Mouse (Mus musculus): ENCODE data around the gene Rragd. TPM values are rescaled to one million over a fixed set of nuclear protein-coding genes. Genes with fewer than 3 reads are reported as not detected.
A peak's percentile ranks its signal among the peaks of the same experiment; 100 is the strongest.
"Not testable (repeated sequence)": the region's sequence is repeated elsewhere in the genome, so short reads cannot be mapped to it uniquely, and the experiment has no call there.

The Rragd gene
- polyA plus RNA-seq, 1 experiment from 2014 or later = 42.8 TPM

GRCm38 (mm10) chr4:32961394-32961793 lies 21.4 kb upstream of the Rragd start:
- no peaks in the 10 kb centered on the region for H3K27me3 ChIP-seq (replicated peaks)
- no peak overlapping the region for H3K9ac ChIP-seq
- no peak overlapping the region for H3K4me2 ChIP-seq (replicated peaks)
- 83% methylated on average over 3 of the region's 3 CpGs for WGBS
- no peak overlapping the region for H3K27ac ChIP-seq
- no peaks in the 10 kb centered on the region for H3K9me3 ChIP-seq
- no peak overlapping the region for H3K4me3 ChIP-seq
- no peaks in the 10 kb centered on the region for H3K36me3 ChIP-seq
- H3K4me1 ChIP-seq = no peaks in the 10 kb centered on the region
- no peak for ATAC-seq (ENCODE audit: low FRiP score, low read depth)

- not testable (repeated sequence) for H3K4me3 ChIP-seq; H3K27ac ChIP-seq; H3K4me1 ChIP-seq; ATAC-seq (ENCODE audit: low FRiP score, low read depth); H3K36me3 ChIP-seq; H3K4me2 ChIP-seq (replicated peaks); H3K27me3 ChIP-seq (replicated peaks); H3K9me3 ChIP-seq; H3K9ac ChIP-seq
- WGBS = 86% methylated on average over 19 of the region's 19 CpGs
Observed at GRCm38 (mm10) chr4:32964619-32965018, 18.2 kb upstream of the Rragd start.

- Histone ChIP-seq H3K4me1 (peaks cover 8% of the 10 kb centered on the region), H3K4me3 (no peak overlapping the region), H3K27ac (no peak overlapping the region), H3K27me3 (replicated peaks) (no peaks in the 10 kb centered on the region), H3K9ac (no peak overlapping the region), H3K9me3 (peaks cover 6% of the 10 kb centered on the region; the same call in 1 of the 2 replicates), H3K4me2 (replicated peaks) (no peak overlapping the region), H3K36me3 (no peaks in the 10 kb centered on the region)
- WGBS = 87% methylated on average over 4 of the region's 4 CpGs
- no peak for ATAC-seq (ENCODE audit: low FRiP score, low read depth)
Observed at GRCm38 (mm10) chr4:32977331-32977730, 5.5 kb upstream of the Rragd start.

GRCm38 (mm10) chr4:32980061-32980460 lies 2.8 kb upstream of the Rragd start:
- ATAC-seq (ENCODE audit: low FRiP score, low read depth) = no peak

GRCm38 (mm10) chr4:32981617-32982016 lies 1.2 kb upstream of the Rragd start:
- Histone ChIP-seq H3K9me3 (no peaks in the 10 kb centered on the region), H3K9ac (no peak overlapping the region), H3K36me3 (no peaks in the 10 kb centered on the region), H3K4me1 (peaks cover 27% of the 10 kb centered on the region), H3K27me3 (replicated peaks) (no peaks in the 10 kb centered on the region), H3K4me3 (no peak overlapping the region), H3K4me2 (replicated peaks) (peak overlapping the region; percentile 93), H3K27ac (no peak overlapping the region)
- ATAC-seq (ENCODE audit: low FRiP score, low read depth) = no peak
- WGBS = 36% methylated on average over 5 of the region's 5 CpGs

More at GRCm38 (mm10) chr4:32980061-32980460, 2.8 kb upstream of the Rragd start:
- H3K9ac ChIP-seq = no peak overlapping the region
- no peaks in the 10 kb centered on the region for H3K36me3 ChIP-seq
- H3K9me3 ChIP-seq = no peaks in the 10 kb centered on the region
- H3K27me3 ChIP-seq (replicated peaks) = no peaks in the 10 kb centered on the region
- no peak overlapping the region for H3K4me2 ChIP-seq (replicated peaks)
- H3K4me3 ChIP-seq = no peak overlapping the region
- H3K4me1 ChIP-seq = peaks cover 14% of the 10 kb centered on the region
- no peak overlapping the region for H3K27ac ChIP-seq
- WGBS = 75% methylated on average over 3 of the region's 3 CpGs

- Histone ChIP-seq H3K9me3 (no peaks in the 10 kb centered on the region), H3K4me2 (replicated peaks) (peak overlapping the region; percentile 93), H3K4me1 (peaks cover 27% of the 10 kb centered on the region), H3K36me3 (no peaks in the 10 kb centered on the region), H3K4me3 (peak overlapping the region; percentile 86; the same call in 1 of the 2 replicates), H3K27me3 (replicated peaks) (no peaks in the 10 kb centered on the region), H3K27ac (no peak overlapping the region), H3K9ac (peak overlapping the region; percentile 95; the same call in 1 of the 2 replicates)
- ATAC-seq (ENCODE audit: low FRiP score, low read depth) = peak; percentile 46
- 3% methylated on average over 15 of the region's 15 CpGs for WGBS
Observed at GRCm38 (mm10) chr4:32982041-32982715, 659 bp upstream of the Rragd start.

- ATAC-seq (ENCODE audit: low FRiP score, low read depth) = peak; percentile 72
- under 1% methylated on average over 88 of the region's 94 CpGs for WGBS
- peak overlapping the region; percentile 94 for H3K27ac ChIP-seq
- peak overlapping the region; percentile 86 for H3K4me3 ChIP-seq
- peaks cover 27% of the 10 kb centered on the region for H3K4me1 ChIP-seq
- H3K9me3 ChIP-seq = no peaks in the 10 kb centered on the region
- peak overlapping the region; percentile 95 for H3K9ac ChIP-seq
- no peaks in the 10 kb centered on the region for H3K36me3 ChIP-seq
- H3K27me3 ChIP-seq (replicated peaks) = no peaks in the 10 kb centered on the region
- H3K4me2 ChIP-seq (replicated peaks) = peak overlapping the region; percentile 93
Observed at GRCm38 (mm10) chr4:32983176-32984155, 629 bp downstream of the Rragd start.

GRCm38 (mm10) chr4:32984242-32984641 lies 1.4 kb downstream of the Rragd start:
- Histone ChIP-seq H3K27me3 (replicated peaks) (no peaks in the 10 kb centered on the region), H3K9me3 (no peaks in the 10 kb centered on the region), H3K4me3 (peak overlapping the region; percentile 86), H3K4me2 (replicated peaks) (peak overlapping the region; percentile 93), H3K36me3 (no peaks in the 10 kb centered on the region), H3K27ac (no peak overlapping the region), H3K4me1 (peaks cover 27% of the 10 kb centered on the region), H3K9ac (peak overlapping the region; percentile 95)
- WGBS = under 1% methylated on average over 13 of the region's 13 CpGs
- ATAC-seq (ENCODE audit: low FRiP score, low read depth) = no peak

GRCm38 (mm10) chr4:32984801-32985675 lies 2.2 kb downstream of the Rragd start:
- H3K4me3 ChIP-seq = peak overlapping the region; percentile 86
- peaks cover 27% of the 10 kb centered on the region for H3K4me1 ChIP-seq
- WGBS = 10% methylated on average over 13 of the region's 13 CpGs
- H3K9me3 ChIP-seq = no peaks in the 10 kb centered on the region
- ATAC-seq (ENCODE audit: low FRiP score, low read depth) = no peak
- H3K27me3 ChIP-seq (replicated peaks) = no peaks in the 10 kb centered on the region
- peak overlapping the region; percentile 93 for H3K4me2 ChIP-seq (replicated peaks)
- H3K27ac ChIP-seq = peak overlapping the region; percentile 32; the same call in 1 of the 2 replicates
- H3K9ac ChIP-seq = peak overlapping the region; percentile 95
- no peaks in the 10 kb centered on the region for H3K36me3 ChIP-seq

GRCm38 (mm10) chr4:32985684-32986083 lies 2.8 kb downstream of the Rragd start:
- peaks cover 27% of the 10 kb centered on the region for H3K4me1 ChIP-seq
- peak overlapping the region; percentile 93 for H3K4me2 ChIP-seq (replicated peaks)
- no peak overlapping the region for H3K9ac ChIP-seq
- 8% methylated on average over 3 of the region's 3 CpGs for WGBS
- no peak for ATAC-seq (ENCODE audit: low FRiP score, low read depth)
- H3K36me3 ChIP-seq = no peaks in the 10 kb centered on the region
- H3K27ac ChIP-seq = no peak overlapping the region
- no peaks in the 10 kb centered on the region for H3K27me3 ChIP-seq (replicated peaks)
- H3K9me3 ChIP-seq = no peaks in the 10 kb centered on the region
- H3K4me3 ChIP-seq = no peak overlapping the region

- ATAC-seq (ENCODE audit: low FRiP score, low read depth) = no peak
- H3K4me2 ChIP-seq (replicated peaks) = no peak overlapping the region
- no peaks in the 10 kb centered on the region for H3K9me3 ChIP-seq
- no peaks in the 10 kb centered on the region for H3K36me3 ChIP-seq
- 65% methylated on average over 3 of the region's 3 CpGs for WGBS
- H3K27me3 ChIP-seq (replicated peaks) = no peaks in the 10 kb centered on the region
- H3K27ac ChIP-seq = no peak overlapping the region
- peaks cover 22% of the 10 kb centered on the region for H3K4me1 ChIP-seq
- no peak overlapping the region for H3K9ac ChIP-seq
- H3K4me3 ChIP-seq = no peak overlapping the region
Observed at GRCm38 (mm10) chr4:32987006-32987405, 4.2 kb downstream of the Rragd start.

All from neural tube, embryonic 12.5 days (tissue).